Mouse (Mus musculus) hindbrain, embryonic 14.5 days (tissue): ENCODE data around the gene Inhbb. TPM values are rescaled to one million over a fixed set of nuclear protein-coding genes. Genes with fewer than 3 reads are reported as not detected.

Experiments
- ATAC-seq: fragments of 200-750 bp; cut with Nextera tagmentation; 2 replicates; pipeline ENCODE4 v1.8.0; 2017; ENCODE audit warnings: moderate number of reproducible peaks, mild to moderate bottlenecking, moderate TSS enrichment, moderate library complexity; ENCODE audit not compliant: low FRiP score
- DNase-seq: peaks from one replicate; pipeline ENCODE4 v3.0.0-alpha.2; 2015; ENCODE audit warnings: low spot score
- H3K27ac ChIP-seq: fragments of 300-500 bp; sonication (generic); 2 replicates; pipeline ENCODE4 v1.5.1; 2014; ENCODE audit warnings: mild to moderate bottlenecking, moderate library complexity
- H3K27me3 ChIP-seq: fragments of 300-500 bp; sonication (generic); 2 replicates; pipeline ENCODE4 v1.6.1; 2014; ENCODE audit warnings: mild to moderate bottlenecking, low read length, mixed read lengths; ENCODE audit not compliant: control insufficient read depth, insufficient read depth
- H3K36me3 ChIP-seq: fragments of 300-500 bp; sonication (generic); replicated peaks from 2 replicates; pipeline ENCODE4 v1.6.1; 2014; ENCODE audit not compliant: control insufficient read depth, insufficient read depth
- H3K4me1 ChIP-seq: fragments of 300-500 bp; sonication (generic); replicated peaks from 2 replicates; pipeline ENCODE4 v1.6.1; 2014; ENCODE audit warnings: antibody characterized with exemption, low read length, mixed read lengths; ENCODE audit not compliant: control insufficient read depth, insufficient read depth
- H3K4me2 ChIP-seq: fragments of 300-500 bp; sonication (generic); replicated peaks from 2 replicates; pipeline ENCODE4 v1.6.1; 2014; ENCODE audit warnings: mild to moderate bottlenecking, moderate library complexity
- H3K4me3 ChIP-seq: fragments of 300-500 bp; sonication (generic); replicated peaks from 2 replicates; pipeline ENCODE4 v1.5.1; 2014; ENCODE audit warnings: mild to moderate bottlenecking, low read length
- H3K9ac ChIP-seq: fragments of 300-500 bp; sonication (generic); 2 replicates; pipeline ENCODE4 v1.6.1; 2014
- H3K9me3 ChIP-seq: fragments of 300-500 bp; sonication (generic); 2 replicates; pipeline ENCODE4 v1.6.1; 2016; ENCODE audit warnings: low read length; ENCODE audit not compliant: control insufficient read depth
- WGBS: fragments of 180-500 bp; shearing (Covaris S2); extraction: QIAGEN DNeasy Blood & Tissue Kit; methylation state at CpG from one replicate; pipeline ENCODE4 v1.1.7; 2014; 5-methylcytosine and 5-hydroxymethylcytosine counted together
- polyA plus RNA-seq: library from polyadenylated mRNA; unstranded; fragments of >200 nt; fragmentation: Nextera tagmentation; extraction: Ambion mirVana; gene quantifications from 2 replicates; pipeline ENCODE4 v1.2.1, GENCODE M21; 2014

Inhbb gene
- polyA plus RNA-seq, 1 experiment from 2014 or later = 1.8 TPM

GRCm38 (mm10) chr1:119367546-119367945 is 54.5 kb downstream of the Inhbb start:
- H3K27me3 ChIP-seq = no peaks in the 10 kb centered on the region
- peak; percentile 41 for DNase-seq
- H3K9ac ChIP-seq = no peak overlapping the region
- H3K4me1 ChIP-seq = no peaks in the 10 kb centered on the region
- no peak overlapping the region for H3K4me3 ChIP-seq
- ATAC-seq = no peak
- no peaks in the 10 kb centered on the region for H3K9me3 ChIP-seq
- H3K36me3 ChIP-seq = no peaks in the 10 kb centered on the region
- WGBS = 51% methylated on average over 12 of the region's 12 CpGs
- H3K4me2 ChIP-seq = no peak overlapping the region
- H3K27ac ChIP-seq = no peak overlapping the region

GRCm38 (mm10) chr1:119366315-119366714 is 55.7 kb downstream of the Inhbb start:
- H3K4me1 ChIP-seq = no peaks in the 10 kb centered on the region

More at GRCm38 (mm10) chr1:119366315-119366714, 55.7 kb downstream of the Inhbb start:
- no peak overlapping the region for H3K27ac ChIP-seq
- DNase-seq (no peak), ATAC-seq (no peak)
- no peak overlapping the region for H3K4me2 ChIP-seq
- 0 out of 2 replicates have a peak, but pooled peaks cover 6% of the 10 kb centered on the region for H3K9me3 ChIP-seq
- no peak overlapping the region for H3K9ac ChIP-seq
- no peak overlapping the region for H3K4me3 ChIP-seq
- 80% methylated on average over 6 of the region's 6 CpGs for WGBS
- no peaks in the 10 kb centered on the region for H3K27me3 ChIP-seq
- no peaks in the 10 kb centered on the region for H3K36me3 ChIP-seq

Other genes with a start within 250 kb of the Inhbb start
- gene Ralb, start 82.5 kb upstream of the Inhbb start, polyA plus RNA-seq = 57.5 and 62.5 TPM in 2 replicates
- 17.8 and 20.8 TPM in 2 replicates for gene Tmem185b, start 103.9 kb upstream of the Inhbb start, polyA plus RNA-seq
- gene Epb41l5, start 226.8 kb upstream of the Inhbb start, polyA plus RNA-seq = 21.3 and 22.5 TPM in 2 replicates